Mouse (Mus musculus) embryonic fibroblast, embryonic 13.5 days (primary cell): ENCODE data around the gene Plcz1.

Experiments used
- CTCF ChIP-seq: IDR thresholded peaks from 2 replicates; pipeline ENCODE4 v1.5.1; 2011; ENCODE audit warnings: mild to moderate bottlenecking, control low read depth, low read length, moderate library complexity, borderline replicate concordance; ENCODE audit not compliant: insufficient read depth
- POLR2A ChIP-seq: IDR thresholded peaks from 2 replicates; pipeline ENCODE4 v1.6.1; 2011; ENCODE audit warnings: low read depth, mild to moderate bottlenecking, control low read depth, low read length, moderate library complexity

GRCm38 (mm10) chr6:140089855-140090254 is 48.6 kb upstream of the Plcz1 start:
- TF ChIP-seq POLR2A (no peak), CTCF (no peak)
